In the genomic region with DNA sequence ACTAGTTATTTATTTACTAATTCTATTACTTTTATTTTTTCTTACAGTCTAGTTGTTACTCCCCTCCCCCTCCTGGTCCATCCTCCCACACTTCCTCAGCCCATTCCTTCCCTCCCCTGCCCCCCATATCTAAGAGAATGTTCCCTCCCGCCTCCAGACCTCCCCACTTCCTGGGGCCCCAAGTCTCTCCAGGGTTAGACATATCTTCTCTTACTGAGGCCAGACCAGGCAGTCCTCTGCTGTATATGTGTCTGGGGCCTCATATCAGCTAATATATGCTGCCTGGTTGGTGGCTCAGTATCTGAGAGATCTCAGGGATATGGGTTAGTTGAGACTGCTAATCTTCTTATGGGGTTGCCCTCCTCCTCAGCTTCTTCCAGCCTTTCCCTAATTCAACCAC, we compare ENCODE assay signal across 23 mouse cellular contexts.
"Had no signal": no experiment of that assay in that cellular context is flagged by ENCODE, and none has a peak within 500 bp of the region (broad histone marks: within the 10 kb centered on the region; RNA-seq: fewer than 3 reads in every experiment).

No protein-coding gene starts in this region.

- H3K36me3 ChIP-seq: heart, embryonic 10.5 days; heart, embryonic 12.5 days; hindbrain, embryonic 10.5 days; hindbrain, embryonic 13.5 days; hindbrain, embryonic 15.5 days; kidney, embryonic 15.5 days; limb, embryonic 13.5 days; limb, embryonic 15.5 days; liver, embryonic 15.5 days had no signal

- H3K9me3 ChIP-seq: heart, embryonic 10.5 days; heart, embryonic 12.5 days; hindbrain, embryonic 10.5 days; hindbrain, embryonic 13.5 days; kidney, embryonic 15.5 days; limb, embryonic 13.5 days; limb, embryonic 15.5 days; liver, embryonic 15.5 days had no signal

- H3K4me2 ChIP-seq: heart, embryonic 12.5 days; hindbrain, embryonic 13.5 days; hindbrain, embryonic 15.5 days; kidney, embryonic 15.5 days; limb, embryonic 13.5 days; limb, embryonic 15.5 days; liver, embryonic 15.5 days had no signal

- H3K27ac ChIP-seq: heart, embryonic 10.5 days; hindbrain, embryonic 10.5 days; hindbrain, embryonic 13.5 days; hindbrain, embryonic 15.5 days; hindbrain, postnatal 0 days; kidney, embryonic 15.5 days; kidney, postnatal 0 days; limb, embryonic 13.5 days; limb, embryonic 15.5 days; liver, embryonic 15.5 days had no signal

- H3K27me3 ChIP-seq: heart, embryonic 12.5 days; hindbrain, embryonic 13.5 days; hindbrain, embryonic 15.5 days; kidney, embryonic 15.5 days; limb, embryonic 13.5 days; limb, embryonic 15.5 days; liver, embryonic 15.5 days had no signal

- H3K9ac ChIP-seq: forebrain, postnatal 0 days; heart, embryonic 12.5 days; hindbrain, embryonic 13.5 days; hindbrain, embryonic 15.5 days; kidney, embryonic 15.5 days; limb, embryonic 13.5 days; limb, embryonic 15.5 days; liver, embryonic 15.5 days had no signal

- H3K4me3 ChIP-seq: heart, embryonic 10.5 days; heart, embryonic 12.5 days; hindbrain, embryonic 10.5 days; hindbrain, embryonic 13.5 days; hindbrain, embryonic 15.5 days; kidney, embryonic 15.5 days; limb, embryonic 13.5 days; limb, embryonic 15.5 days; liver, embryonic 15.5 days had no signal

- H3K4me1 ChIP-seq: hindbrain, embryonic 10.5 days; hindbrain, embryonic 13.5 days; kidney, embryonic 15.5 days; liver, embryonic 15.5 days had no signal

- ATAC-seq: forebrain, postnatal 0 days; hindbrain, postnatal 0 days; intestine, embryonic 16.5 days had no signal

- DNase-seq: forebrain, postnatal 0 days; gastrocnemius, postnatal 10 days; gastrocnemius, postnatal 25 days; heart, postnatal 10 days; heart, postnatal 4 days; kidney, adult 11 months; kidney, adult 9 months; kidney, postnatal 14 days; layer of hippocampus, adult 9-11 months; layer of hippocampus, postnatal 36 days; left cerebral cortex, postnatal 4 days had no signal
